Mouse (Mus musculus) MEL (cell line): ENCODE data around the gene Rftn1.

ENCODE experiments used
- BHLHE40 ChIP-seq: IDR thresholded peaks from 2 replicates; pipeline ENCODE4 v1.6.1; 2012; ENCODE audit warnings: low read depth, mild to moderate bottlenecking, inconsistent platforms, low read length, improper control_type of control experiment, borderline replicate concordance
- CTCF ChIP-seq, 3 experiments: IDR thresholded peaks in 2 of 3; conservative IDR thresholded peaks in 1 of 3; 2 replicates each; pipeline ENCODE4 v1.5.1; 2011 to 2012; ENCODE audit warnings: low read length in 3 of 3, low read depth in 2 of 3, mild to moderate bottlenecking in 2 of 3, improper control_type of control experiment in 1 of 3, inconsistent platforms in 1 of 3, mixed read lengths in 1 of 3, moderate library complexity in 1 of 3; ENCODE audit not compliant: control insufficient read depth in 1 of 3, insufficient read depth in 1 of 3, poor library complexity in 1 of 3, severe bottlenecking in 1 of 3
- EP300 ChIP-seq, 2 experiments: IDR thresholded peaks; 2 replicates each; pipeline ENCODE4 v1.6.1; 2011; ENCODE audit warnings: improper control_type of control experiment in 2 of 2, low read length in 2 of 2, low read depth in 1 of 2, mild to moderate bottlenecking in 1 of 2
- GABPA ChIP-seq: IDR thresholded peaks from 2 replicates; pipeline ENCODE4 v1.6.1; 2012; ENCODE audit warnings: low read depth, mild to moderate bottlenecking, inconsistent platforms, low read length, improper control_type of control experiment, moderate library complexity
- MAZ ChIP-seq: IDR thresholded peaks from 2 replicates; pipeline ENCODE4 v1.6.1; 2012; ENCODE audit warnings: low read depth, mild to moderate bottlenecking, inconsistent platforms, low read length, improper control_type of control experiment
- MEF2A ChIP-seq: IDR thresholded peaks from 2 replicates; pipeline ENCODE4 v1.6.1; 2014; ENCODE audit warnings: low read depth, mild to moderate bottlenecking, inconsistent platforms, low read length, improper control_type of control experiment; ENCODE audit not compliant: poor library complexity, insufficient replicate concordance, severe bottlenecking; ENCODE audit errors: extremely low read depth
- MXI1 ChIP-seq: IDR thresholded peaks from 2 replicates; pipeline ENCODE4 v1.6.1; 2011; ENCODE audit warnings: mild to moderate bottlenecking, low read depth, low read length, improper control_type of control experiment
- NELFE ChIP-seq: IDR thresholded peaks from 2 replicates; pipeline ENCODE4 v1.6.1; 2011; ENCODE audit warnings: low read depth, low read length, improper control_type of control experiment
- POLR2A ChIP-seq, 2 experiments: IDR thresholded peaks; 2 replicates each; pipeline ENCODE4 v1.6.1; 2011 to 2012; ENCODE audit warnings: low read length in 2 of 2, mild to moderate bottlenecking in 2 of 2, control low read depth in 1 of 2, improper control_type of control experiment in 1 of 2, low read depth in 1 of 2, moderate library complexity in 1 of 2; ENCODE audit not compliant: control insufficient read depth in 1 of 2, insufficient read depth in 1 of 2, poor library complexity in 1 of 2
- POLR2AphosphoS2 ChIP-seq: IDR thresholded peaks from 2 replicates; pipeline ENCODE4 v1.6.1; 2011; ENCODE audit warnings: low read length, improper control_type of control experiment
- TCF12 ChIP-seq: IDR thresholded peaks from 2 replicates; pipeline ENCODE4 v1.6.1; 2014; ENCODE audit warnings: low read depth, mild to moderate bottlenecking, inconsistent platforms, low read length, improper control_type of control experiment, moderate library complexity
- UBTF ChIP-seq: IDR thresholded peaks from 2 replicates; pipeline ENCODE4 v1.6.1; 2012; ENCODE audit warnings: low read depth, mild to moderate bottlenecking, inconsistent platforms, low read length, improper control_type of control experiment, moderate library complexity, borderline replicate concordance; ENCODE audit not compliant: insufficient read depth

GRCm38 (mm10) chr17:49942674-49943073 lies 247.8 kb downstream of the Rftn1 start:
- TF ChIP-seq POLR2AphosphoS2 = no peak
- no peak for TF ChIP-seq NELFE
- peak; percentile 74 to 90 (median 84) for TF ChIP-seq CTCF (IDR thresholded peaks at IDR 0.05 in 2 of 3, conservative IDR thresholded peaks at IDR 0.05 in 1 of 3; ENCODE audit: control insufficient read depth in 1 of 3, insufficient read depth in 1 of 3, low read depth in 2 of 3, low read length in 3 of 3, poor library complexity in 1 of 3, severe bottlenecking in 1 of 3)
- no peak for TF ChIP-seq POLR2A (IDR thresholded peaks at IDR 0.05; ENCODE audit: control insufficient read depth in 1 of 2, insufficient read depth in 1 of 2, low read depth in 1 of 2, low read length in 2 of 2, poor library complexity in 1 of 2)
- no peak for TF ChIP-seq EP300 (IDR thresholded peaks at IDR 0.05; ENCODE audit: low read depth in 1 of 2, low read length in 2 of 2)
- TF ChIP-seq MEF2A = no peak
- no peak for TF ChIP-seq MXI1
- no peak for TF ChIP-seq UBTF
- TF ChIP-seq GABPA = no peak
- TF ChIP-seq BHLHE40 = no peak
- no peak for TF ChIP-seq MAZ
- TF ChIP-seq TCF12 = no peak
